ENCODE assay signal across 8 mouse cellular contexts in genomic region chr9:13694293-13694692, GRCm38 (mm10). TPM values are rescaled to one million over a fixed set of nuclear protein-coding genes. Genes with fewer than 3 reads are reported as not detected.
DNase-seq lines count a peak whose midpoint lies in the region; ATAC-seq lines count a peak whose summit lies in the region.

No protein-coding gene starts in this region.

- H3K9me3 ChIP-seq in kidney, embryonic 15.5 days (replicated peaks): no peaks in the 10 kb centered on the region
- H3K9me3 ChIP-seq in heart, embryonic 15.5 days (replicated peaks): no peaks in the 10 kb centered on the region

- no peak for DNase-seq in kidney, adult 18-20 months
- DNase-seq in cerebellum, adult 9-10 months: peak; percentile 84
- DNase-seq in lung, postnatal 10 days: peak; percentile 64
- no peak for DNase-seq in spleen, postnatal 14 days (ENCODE audit: low spot score in 2 of 2)
- no peak for DNase-seq in urinary bladder, postnatal 10 days (ENCODE audit: low spot score)

- WGBS in kidney, embryonic 15.5 days: 53% methylated on average over 5 of the region's 5 CpGs
- WGBS in heart, embryonic 15.5 days: 21% methylated on average over 5 of the region's 5 CpGs

- H3K9ac ChIP-seq in kidney, embryonic 15.5 days: no peak overlapping the region
- no peak overlapping the region for H3K9ac ChIP-seq in heart, embryonic 15.5 days

- H3K27me3 ChIP-seq in kidney, embryonic 15.5 days: no peaks in the 10 kb centered on the region
- H3K27me3 ChIP-seq in heart, embryonic 15.5 days: no peaks in the 10 kb centered on the region

- H3K4me1 ChIP-seq in kidney, embryonic 15.5 days: peaks cover 5% of the 10 kb centered on the region; the same call in 1 of the 2 replicates
- H3K4me1 ChIP-seq in heart, embryonic 15.5 days (replicated peaks): peaks cover 35% of the 10 kb centered on the region

- H3K4me2 ChIP-seq in kidney, embryonic 15.5 days: no peak overlapping the region
- peak overlapping the region; percentile 25; the same call in 1 of the 2 replicates for H3K4me2 ChIP-seq in heart, embryonic 15.5 days

- peak overlapping the region; percentile 29; the same call in 1 of the 2 replicates for H3K27ac ChIP-seq in kidney, embryonic 15.5 days
- H3K27ac ChIP-seq in heart, embryonic 15.5 days: peak overlapping the region; percentile 63

- no peak overlapping the region for H3K4me3 ChIP-seq in kidney, embryonic 15.5 days (replicated peaks)
- no peak overlapping the region for H3K4me3 ChIP-seq in heart, embryonic 15.5 days

- no peaks in the 10 kb centered on the region for H3K36me3 ChIP-seq in kidney, embryonic 15.5 days
- H3K36me3 ChIP-seq in heart, embryonic 15.5 days: no peaks in the 10 kb centered on the region

- ATAC-seq in kidney, embryonic 15.5 days (replicated peaks; ENCODE audit: low FRiP score): no peak
- peak; percentile 27; the same call in 1 of the 2 replicates for ATAC-seq in heart, embryonic 15.5 days (replicated peaks; ENCODE audit: insufficient number of reproducible peaks, insufficient read depth, low FRiP score, low read depth)
- no peak for ATAC-seq in megakaryocyte-erythroid progenitor cell, adult 5-6 weeks (replicated peaks; ENCODE audit: low FRiP score, low TSS enrichment, poor library complexity, severe bottlenecking)

RNA-seq across cellular contexts. Expression of gene Mtmr2, which starts 53.9 kb away (rescaled TPM):
- 86.5 and 87.7 TPM in 2 replicates for polyA plus RNA-seq in kidney, embryonic 15.5 days (2015; fragmentation: Nextera tagmentation; extraction: Ambion mirVana)
- 42.7 and 49.0 TPM in 2 replicates for polyA plus RNA-seq in heart, embryonic 15.5 days (2015; fragmentation: Nextera tagmentation; extraction: Ambion mirVana)
- 21.4 and 25.0 TPM in 2 replicates for total RNA-seq in megakaryocyte-erythroid progenitor cell, adult 5-6 weeks (2014; fragmentation: Nextera tagmentation)
- 41.2 and 52.9 TPM in 2 replicates for total RNA-seq in megakaryocyte-erythroid progenitor cell, adult 5-6 weeks (2017)

Comparison
In these comparisons a context has a peak if more than half of its experiments do, and no peak if none do; other contexts are left out.
1. DNase-seq: peak in cerebellum, adult 9-10 months (single experiment) and lung, postnatal 10 days (single experiment); none in kidney, adult 18-20 months (single experiment), spleen, postnatal 14 days (0 of 2) and urinary bladder, postnatal 10 days (single experiment).